Mouse (Mus musculus) heart, embryonic 15.5 days (tissue): ENCODE measurements around the gene Brd3os. TPM values are rescaled to one million over a fixed set of nuclear protein-coding genes. Genes with fewer than 3 reads are reported as not detected.

Experiments
- ATAC-seq: fragments of 200-750 bp; cut with Nextera tagmentation; replicated peaks from 2 replicates; pipeline ENCODE4 v1.8.0; 2017; ENCODE audit warnings: low read depth, moderate TSS enrichment; ENCODE audit not compliant: insufficient number of reproducible peaks, insufficient read depth, low FRiP score
- H3K27ac ChIP-seq: fragments of 300-500 bp; sonication (generic); 2 replicates; pipeline ENCODE4 v1.5.1; 2015; ENCODE audit warnings: mild to moderate bottlenecking, inconsistent platforms
- H3K27me3 ChIP-seq: fragments of 300-500 bp; sonication (generic); 2 replicates; pipeline ENCODE4 v1.6.1; 2015; ENCODE audit warnings: inconsistent platforms
- H3K36me3 ChIP-seq: fragments of 300-500 bp; sonication (generic); 2 replicates; pipeline ENCODE4 v1.6.1; 2015; ENCODE audit warnings: mild to moderate bottlenecking, inconsistent platforms
- H3K4me1 ChIP-seq: fragments of 300-500 bp; sonication (generic); replicated peaks from 2 replicates; pipeline ENCODE4 v1.6.1; 2015; ENCODE audit warnings: inconsistent platforms
- H3K4me2 ChIP-seq: fragments of 300-500 bp; sonication (generic); 2 replicates; pipeline ENCODE4 v1.6.1; 2015; ENCODE audit warnings: inconsistent platforms, mild to moderate bottlenecking, moderate library complexity
- H3K4me3 ChIP-seq: fragments of 300-500 bp; sonication (generic); 2 replicates; pipeline ENCODE4 v1.5.1; 2015; ENCODE audit warnings: mild to moderate bottlenecking, inconsistent platforms
- H3K9ac ChIP-seq: fragments of 300-500 bp; sonication (generic); 2 replicates; pipeline ENCODE4 v1.6.1; 2015; ENCODE audit warnings: mild to moderate bottlenecking, inconsistent platforms
- H3K9me3 ChIP-seq: fragments of 300-500 bp; sonication (generic); replicated peaks from 2 replicates; pipeline ENCODE4 v1.6.1; 2016; ENCODE audit warnings: inconsistent platforms
- WGBS: fragments of 180-500 bp; shearing (Covaris S2); methylation state at CpG from one replicate; pipeline ENCODE4 v1.1.7; 2015; ENCODE audit warnings: mixed read lengths; 5-methylcytosine and 5-hydroxymethylcytosine counted together
- microRNA-seq: library from miRNA; unstranded; fragments of <30 nt; microRNA quantifications from one replicate; pipeline ENCODE4, GENCODE M21; 2016
- polyA plus RNA-seq: library from polyadenylated mRNA; unstranded; fragments of >200 nt; fragmentation: Nextera tagmentation; extraction: Ambion mirVana; gene quantifications from 2 replicates; pipeline ENCODE4 v1.2.1, GENCODE M21; 2015

Gene Brd3os
- polyA plus RNA-seq, 1 experiment from 2014 or later: 3.0 TPM

GRCm38 (mm10) chr2:27486725-27487124 lies 44.6 kb downstream of the Brd3os start:
- 59% methylated on average over 4 of the region's 4 CpGs for WGBS
- Histone ChIP-seq H3K4me3 (no peak overlapping the region), H3K4me1 (no peaks in the 10 kb centered on the region), H3K4me2 (no peak overlapping the region), H3K27me3 (no peaks in the 10 kb centered on the region), H3K9ac (no peak overlapping the region), H3K27ac (no peak overlapping the region), H3K36me3 (no peaks in the 10 kb centered on the region), H3K9me3 (no peaks in the 10 kb centered on the region)
- no peak for ATAC-seq

- Histone ChIP-seq H3K27me3 (no peaks in the 10 kb centered on the region), H3K9me3 (no peaks in the 10 kb centered on the region), H3K9ac (no peak overlapping the region), H3K4me2 (no peak overlapping the region), H3K4me1 (no peaks in the 10 kb centered on the region), H3K27ac (no peak overlapping the region), H3K4me3 (no peak overlapping the region), H3K36me3 (no peaks in the 10 kb centered on the region)
- no peak for ATAC-seq
- 69% methylated on average over 3 of the region's 4 CpGs for WGBS
Observed at GRCm38 (mm10) chr2:27487336-27488049, 45.4 kb downstream of the Brd3os start.

- no peak overlapping the region for H3K4me2 ChIP-seq
- no peaks in the 10 kb centered on the region for H3K27me3 ChIP-seq
- 71% methylated on average over 1 of the region's 1 CpGs for WGBS
Observed at GRCm38 (mm10) chr2:27488362-27488761, 46.2 kb downstream of the Brd3os start.

GRCm38 (mm10) chr2:27490939-27491338 lies 48.8 kb downstream of the Brd3os start:
- no peak for ATAC-seq
- Histone ChIP-seq H3K4me2 (no peak overlapping the region), H3K4me3 (no peak overlapping the region), H3K27ac (no peak overlapping the region), H3K9me3 (no peaks in the 10 kb centered on the region), H3K27me3 (no peaks in the 10 kb centered on the region), H3K9ac (no peak overlapping the region), H3K36me3 (no peaks in the 10 kb centered on the region), H3K4me1 (no peaks in the 10 kb centered on the region)
- WGBS: 73% methylated on average over 2 of the region's 2 CpGs

More at GRCm38 (mm10) chr2:27488362-27488761, 46.2 kb downstream of the Brd3os start:
- H3K4me1 ChIP-seq: no peaks in the 10 kb centered on the region
- no peak overlapping the region for H3K27ac ChIP-seq
- ATAC-seq: no peak
- no peak overlapping the region for H3K4me3 ChIP-seq
- H3K9me3 ChIP-seq: no peaks in the 10 kb centered on the region
- H3K36me3 ChIP-seq: no peaks in the 10 kb centered on the region
- no peak overlapping the region for H3K9ac ChIP-seq

Small RNAs within 50 kb of the gene (microRNA-seq; reads per million reads assigned to microRNA genes)
- gene Gm24049: not detected
- not detected for gene Mir7578

Other genes with a start within 250 kb of the Brd3os start
- gene Sardh, start 194.0 kb upstream of the Brd3os start, polyA plus RNA-seq: 18.7 and 21.4 TPM in 2 replicates
- gene Vav2, start 15.3 kb upstream of the Brd3os start, polyA plus RNA-seq: 3.1 and 4.8 TPM in 2 replicates
- 52.9 and 65.0 TPM in 2 replicates for gene Brd3, start 65.3 kb downstream of the Brd3os start, polyA plus RNA-seq
- 26.7 and 34.0 TPM in 2 replicates for gene Wdr5, start 72.8 kb downstream of the Brd3os start, polyA plus RNA-seq
- 6.6 and 9.5 TPM in 2 replicates for gene Rxra, start 234.1 kb downstream of the Brd3os start, polyA plus RNA-seq